Mouse (Mus musculus) CH12.LX (cell line): ENCODE data around the gene Fam92b. TPM values are rescaled to one million over a fixed set of nuclear protein-coding genes. Genes with fewer than 3 reads are reported as not detected.

Experiments used
- DNase-seq: peaks from one replicate; pipeline ENCODE4 v3.0.0-alpha.2; 2013; ENCODE audit errors: extremely low read depth
- H3K27ac ChIP-seq: 2 replicates; pipeline ENCODE4 v1.5.1; 2012; ENCODE audit warnings: low read depth, mild to moderate bottlenecking, control low read depth, moderate library complexity; ENCODE audit not compliant: insufficient read depth
- H3K27me3 ChIP-seq: replicated peaks from 2 replicates; pipeline ENCODE3; 2012; ENCODE audit warnings: inconsistent platforms
- H3K36me3 ChIP-seq, 2 experiments: replicated peaks in 1 of 2; 2 replicates each; pipeline versions ENCODE3 to v1.6.1; 2012; ENCODE audit warnings: inconsistent platforms in 1 of 2, low read length in 1 of 2, mild to moderate bottlenecking in 1 of 2, mixed read lengths in 1 of 2, moderate library complexity in 1 of 2; ENCODE audit not compliant: control insufficient read depth in 1 of 2, insufficient read depth in 1 of 2
- H3K4me1 ChIP-seq, 2 experiments: 2 replicates each; pipeline ENCODE4 v1.6.1; 2012; ENCODE audit warnings: inconsistent platforms in 1 of 2, moderate library complexity in 1 of 2; ENCODE audit not compliant: insufficient read depth in 2 of 2, control insufficient read depth in 1 of 2
- H3K4me2 ChIP-seq: 2 replicates; pipeline ENCODE4 v1.6.1; 2012; ENCODE audit warnings: low read depth, mild to moderate bottlenecking, control low read depth; ENCODE audit not compliant: poor library complexity, insufficient read depth, severe bottlenecking
- H3K4me3 ChIP-seq, 3 experiments: fragments of 150-350 bp in 1 of 3; sonication (generic) in 1 of 3; replicated peaks in 1 of 3; 2 replicates each; pipeline versions ENCODE3 to v1.5.1; 2011 to 2012; ENCODE audit warnings: low read depth in 2 of 3, low read length in 2 of 3, mild to moderate bottlenecking in 2 of 3, moderate library complexity in 2 of 3, control low read depth in 1 of 3, improper control_type of control experiment in 1 of 3, inconsistent platforms in 1 of 3, mixed read lengths in 1 of 3; ENCODE audit not compliant: poor library complexity in 1 of 3
- H3K79me2 ChIP-seq: replicated peaks from 2 replicates; pipeline ENCODE4 v1.6.1; 2012; ENCODE audit warnings: mild to moderate bottlenecking, moderate library complexity; ENCODE audit not compliant: control insufficient read depth, poor library complexity, insufficient read depth, severe bottlenecking; ENCODE audit errors: extremely low read depth
- H3K9ac ChIP-seq: 2 replicates; pipeline ENCODE4 v1.6.1; 2012; ENCODE audit warnings: low read depth, mild to moderate bottlenecking, control low read depth, moderate library complexity; ENCODE audit not compliant: insufficient read depth
- H3K9me3 ChIP-seq: replicated peaks from 2 replicates; pipeline ENCODE3; 2012; ENCODE audit warnings: low read length, inconsistent platforms, mixed read lengths
- BHLHE40 ChIP-seq: IDR thresholded peaks from 2 replicates; pipeline ENCODE4 v1.6.1; 2011; ENCODE audit warnings: mild to moderate bottlenecking, low read depth, low read length, improper control_type of control experiment
- CHD1 ChIP-seq: IDR thresholded peaks from 2 replicates; pipeline ENCODE4 v1.6.1; 2012; ENCODE audit warnings: low read depth, low read length, improper control_type of control experiment, inconsistent platforms
- E2F4 ChIP-seq: IDR thresholded peaks from 2 replicates; pipeline ENCODE4 v1.6.1; 2011; ENCODE audit warnings: low read depth, low read length, improper control_type of control experiment; ENCODE audit not compliant: insufficient replicate concordance
- ELF1 ChIP-seq: IDR thresholded peaks from 2 replicates; pipeline ENCODE4 v1.6.1; 2014; ENCODE audit warnings: low read depth, mild to moderate bottlenecking, inconsistent platforms, low read length, improper control_type of control experiment
- GABPA ChIP-seq: IDR thresholded peaks from 2 replicates; pipeline ENCODE4 v1.6.1; 2012; ENCODE audit warnings: low read depth, low read length, improper control_type of control experiment, inconsistent platforms; ENCODE audit not compliant: insufficient replicate concordance
- HCFC1 ChIP-seq: IDR thresholded peaks from 2 replicates; pipeline ENCODE4 v1.6.1; 2012; ENCODE audit warnings: low read depth, mild to moderate bottlenecking, inconsistent platforms, low read length, improper control_type of control experiment
- IRF4 ChIP-seq: IDR thresholded peaks from 2 replicates; pipeline ENCODE4 v1.6.1; 2014; ENCODE audit warnings: low read depth, mild to moderate bottlenecking, inconsistent platforms, low read length, improper control_type of control experiment
- JUND ChIP-seq: conservative IDR thresholded peaks from 2 replicates; pipeline ENCODE4 v1.6.1; 2011; ENCODE audit warnings: low read depth, low read length, improper control_type of control experiment
- KAT2A ChIP-seq: IDR thresholded peaks from 2 replicates; pipeline ENCODE4 v1.6.1; 2012; ENCODE audit warnings: low read length, improper control_type of control experiment, inconsistent platforms; ENCODE audit not compliant: insufficient replicate concordance
- MAFK ChIP-seq: IDR thresholded peaks from 2 replicates; pipeline ENCODE4 v1.6.1; 2011; ENCODE audit warnings: low read length, improper control_type of control experiment; ENCODE audit not compliant: insufficient replicate concordance
- MAX ChIP-seq: IDR thresholded peaks from 2 replicates; pipeline ENCODE4 v1.6.1; 2011; ENCODE audit warnings: low read length, improper control_type of control experiment
- MAZ ChIP-seq: IDR thresholded peaks from 2 replicates; pipeline ENCODE4 v1.6.1; 2012; ENCODE audit warnings: low read depth, mild to moderate bottlenecking, inconsistent platforms, low read length, improper control_type of control experiment, moderate library complexity
- MXI1 ChIP-seq: IDR thresholded peaks from 2 replicates; pipeline ENCODE4 v1.6.1; 2011; ENCODE audit warnings: mild to moderate bottlenecking, low read depth, low read length, improper control_type of control experiment
- MYC ChIP-seq: IDR thresholded peaks from 2 replicates; pipeline ENCODE4 v1.6.1; 2011; ENCODE audit warnings: low read depth, mild to moderate bottlenecking, improper control_type of control experiment, low read length
- NRF1 ChIP-seq: IDR thresholded peaks from 2 replicates; pipeline ENCODE4 v1.6.1; 2014; ENCODE audit warnings: low read depth, mild to moderate bottlenecking, inconsistent platforms, low read length, improper control_type of control experiment, moderate library complexity
- POLR2AphosphoS2 ChIP-seq: IDR thresholded peaks from 2 replicates; pipeline ENCODE4 v1.6.1; 2011; ENCODE audit warnings: low read depth, low read length, improper control_type of control experiment
- RAD21 ChIP-seq: IDR thresholded peaks from 2 replicates; pipeline ENCODE4 v1.6.1; 2011; ENCODE audit warnings: low read depth, mild to moderate bottlenecking, low read length, improper control_type of control experiment, moderate library complexity
- RCOR1 ChIP-seq: conservative IDR thresholded peaks from 2 replicates; pipeline ENCODE4 v1.6.1; 2012; ENCODE audit warnings: low read depth, mild to moderate bottlenecking, inconsistent platforms, low read length, improper control_type of control experiment
- SIN3A ChIP-seq: IDR thresholded peaks from 2 replicates; pipeline ENCODE4 v1.6.1; 2012; ENCODE audit warnings: low read length, improper control_type of control experiment, inconsistent platforms
- SMC3 ChIP-seq: IDR thresholded peaks from 2 replicates; pipeline ENCODE4 v1.6.1; 2011; ENCODE audit warnings: low read depth, low read length, improper control_type of control experiment
- TCF12 ChIP-seq: IDR thresholded peaks from 2 replicates; pipeline ENCODE4 v1.6.1; 2014; ENCODE audit warnings: low read depth, mild to moderate bottlenecking, inconsistent platforms, low read length, improper control_type of control experiment
- UBTF ChIP-seq: IDR thresholded peaks from 2 replicates; pipeline ENCODE4 v1.6.1; 2012; ENCODE audit warnings: low read depth, mild to moderate bottlenecking, inconsistent platforms, low read length, improper control_type of control experiment, moderate library complexity
- USF1 ChIP-seq: IDR thresholded peaks from 2 replicates; pipeline ENCODE4 v1.6.1; 2014; ENCODE audit warnings: low read depth, mild to moderate bottlenecking, inconsistent platforms, low read length, improper control_type of control experiment
- USF2 ChIP-seq: conservative IDR thresholded peaks from 2 replicates; pipeline ENCODE4 v1.6.1; 2011; ENCODE audit warnings: low read depth, low read length, improper control_type of control experiment
- ZC3H11A ChIP-seq: IDR thresholded peaks from 2 replicates; pipeline ENCODE4 v1.6.1; 2012; ENCODE audit warnings: low read depth, mild to moderate bottlenecking, inconsistent platforms, low read length, improper control_type of control experiment
- ZKSCAN1 ChIP-seq: IDR thresholded peaks from 2 replicates; pipeline ENCODE4 v1.6.1; 2012; ENCODE audit warnings: low read depth, inconsistent platforms, low read length, improper control_type of control experiment, borderline replicate concordance
- ZMIZ1 ChIP-seq: IDR thresholded peaks from 2 replicates; pipeline ENCODE4 v1.6.1; 2012; ENCODE audit warnings: low read depth, mild to moderate bottlenecking, inconsistent platforms, low read length, improper control_type of control experiment
- ZNF384 ChIP-seq: IDR thresholded peaks from 2 replicates; pipeline ENCODE4 v1.6.1; 2012; ENCODE audit warnings: low read depth, low read length, improper control_type of control experiment, inconsistent platforms
- dilution Hi-C: fragments of 300-500 bp; cut with MboI; formaldehyde crosslinking; loops from 2 replicates; pipeline ENCODE4 v1.14.3; 2020; ENCODE audit warnings: low sequenced_read_pairs; ENCODE audit not compliant: extremely low pct_unique_long_range_greater_than_20kb, extremely low pct_ligation_motif_present
- in situ Hi-C: fragments of 300-500 bp; cut with MboI; formaldehyde crosslinking; loops from 3 replicates; pipeline ENCODE4 v1.14.3; 2019; ENCODE audit warnings: low sequenced_read_pairs, low pct_ligation_motif_present, low pct_unique_long_range_greater_than_20kb, mixed read lengths
- polyA plus RNA-seq: library from polyadenylated mRNA; unstranded; fragments of >175 nt; gene quantifications from 2 replicates; pipeline ENCODE4 v1.2.1, GENCODE M21; 2012; ENCODE audit warnings: low read depth; ENCODE audit not compliant: insufficient read length
- total RNA-seq, 2 experiments: library from RNA; depleted of rRNA; stranded (reverse); fragments of 300-350 nt in 1 of 2; fragments of >200 nt in 1 of 2; gene quantifications; 2 replicates each; pipeline ENCODE4 v1.2.3; 2012 to 2014

The Fam92b gene
- total and polyA plus RNA-seq, 3 experiments: not detected

- H3K79me2 ChIP-seq: no peaks in the 10 kb centered on the region
- no peak for TF ChIP-seq ZKSCAN1
- TF ChIP-seq ELF1: no peak
- no peak for TF ChIP-seq POLR2AphosphoS2
- no peak for TF ChIP-seq MAZ
- TF ChIP-seq ZMIZ1: no peak
- TF ChIP-seq SMC3: no peak
- no peak for TF ChIP-seq RAD21
- no peak for TF ChIP-seq E2F4
- TF ChIP-seq UBTF: no peak
- TF ChIP-seq SIN3A: no peak
- no peak for TF ChIP-seq USF1
- TF ChIP-seq TCF12: no peak
- no peak for TF ChIP-seq ZC3H11A
- TF ChIP-seq MAFK: no peak
- TF ChIP-seq MXI1: no peak
- no peak for TF ChIP-seq MAX
- no peak for TF ChIP-seq MYC
- TF ChIP-seq NRF1: no peak
- no peak for TF ChIP-seq ZNF384
- TF ChIP-seq CHD1: no peak
- TF ChIP-seq, all 38 proteins: peak for 0
- in situ Hi-C loops (loop anchor here (5.0 to 10.0 kb wide), 3 partner anchors 92 to 430 kb away; no protein-coding TSS in a partner anchor), dilution Hi-C loops (no loop called here)
- no peak overlapping the region for H3K9ac ChIP-seq
- peaks cover 55% of the 10 kb centered on the region for H3K27me3 ChIP-seq
- no peaks in the 10 kb centered on the region for H3K9me3 ChIP-seq
- H3K4me2 ChIP-seq: no peak overlapping the region
- H3K4me3 ChIP-seq: no peak overlapping the region
- H3K27ac ChIP-seq: no peak overlapping the region
- DNase-seq: no peak
- no peaks in the 10 kb centered on the region for H3K36me3 ChIP-seq
- H3K4me1 ChIP-seq: no peaks in the 10 kb centered on the region; a peak in 1 of 4 replicates
Measured at GRCm38 (mm10) chr8:120184850-120185792, 7.9 kb upstream of the Fam92b start.

- Histone ChIP-seq H3K4me3 (no peak overlapping the region), H3K27me3 (peaks cover 48% of the 10 kb centered on the region), H3K4me2 (no peak overlapping the region), H3K27ac (no peak overlapping the region), H3K79me2 (no peaks in the 10 kb centered on the region), H3K36me3 (no peaks in the 10 kb centered on the region), H3K4me1 (peaks cover 0 to 3% of the 10 kb centered on the region in 2 experiments; a peak in 2 of 4 replicates), H3K9me3 (no peaks in the 10 kb centered on the region), H3K9ac (no peak overlapping the region)
- in situ Hi-C loops (loop anchor here (5.0 to 10.0 kb wide), 3 partner anchors 93 to 430 kb away; no protein-coding TSS in a partner anchor), dilution Hi-C loops (no loop called here)
- DNase-seq: no peak
- no peak for TF ChIP-seq IRF4
- no peak for TF ChIP-seq MAFK
- TF ChIP-seq POLR2AphosphoS2: no peak
- no peak for TF ChIP-seq RAD21
- TF ChIP-seq JUND: no peak
- no peak for TF ChIP-seq MAX
- no peak for TF ChIP-seq MAZ
- TF ChIP-seq KAT2A: no peak
- no peak for TF ChIP-seq BHLHE40
- TF ChIP-seq TCF12: no peak
- no peak for TF ChIP-seq UBTF
- TF ChIP-seq NRF1: no peak
- no peak for TF ChIP-seq MXI1
- TF ChIP-seq HCFC1: no peak
- TF ChIP-seq RCOR1: no peak
- no peak for TF ChIP-seq GABPA
- TF ChIP-seq ZMIZ1: no peak
- no peak for TF ChIP-seq USF2
- TF ChIP-seq CHD1: no peak
Measured at GRCm38 (mm10) chr8:120184366-120184765, 7.1 kb upstream of the Fam92b start.
